Mouse (Mus musculus): Measurements from ENCODE around the gene Tex35. TPM values are rescaled to one million over a fixed set of nuclear protein-coding genes. Genes with fewer than 3 reads are reported as not detected.

Tex35 gene
- polyA plus RNA-seq, 1 experiment from 2014 or later, result not detected

DNA sequence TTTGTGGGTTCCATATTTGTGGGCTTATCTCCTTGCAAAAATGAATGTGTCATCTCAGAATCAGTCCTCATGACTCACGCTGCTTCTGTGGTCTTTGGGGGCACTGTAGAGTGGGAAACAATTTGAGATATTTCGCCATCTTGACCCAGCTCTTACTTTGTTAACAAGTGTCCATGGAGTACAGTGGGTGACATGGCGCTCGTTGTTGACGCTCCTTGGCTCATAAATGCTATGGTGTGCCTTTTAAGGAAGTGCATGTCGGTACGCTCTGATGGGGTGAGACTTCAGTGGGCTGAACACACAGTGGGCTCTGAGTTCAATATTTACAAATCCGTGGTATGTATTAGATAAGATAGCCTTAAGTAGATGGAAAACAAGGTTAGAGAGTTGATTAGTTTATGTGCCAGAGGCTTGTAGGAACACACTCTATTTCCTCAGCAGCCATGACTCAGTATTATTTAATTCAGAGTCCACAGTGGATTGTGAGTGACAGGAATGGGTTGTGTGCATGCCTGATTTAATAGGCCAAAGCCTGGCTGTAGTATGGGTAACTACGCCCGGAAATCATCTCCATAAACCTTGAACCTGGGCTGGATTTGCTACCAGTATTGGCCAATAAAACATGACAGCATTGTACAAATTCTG, 46.6 kb downstream of the Tex35 start:
- DNase-seq (no peak), ATAC-seq (no peak)
- Histone ChIP-seq H3K4me2 (ENCODE audit: low read depth, low read length) (no peak overlapping the region), H3K27me3 (ENCODE audit: insufficient read depth, low read length) (no peaks in the 10 kb centered on the region), H3K9ac (replicated peaks) (no peak overlapping the region), H3K4me3 (ENCODE audit: low read depth, low read length) (no peak overlapping the region), H3K27ac (ENCODE audit: low read depth) (no peak overlapping the region), H3K36me3 (replicated peaks; ENCODE audit: insufficient read depth, low read length) (no peaks in the 10 kb centered on the region), H3K9me3 (ENCODE audit: low read length) (no peaks in the 10 kb centered on the region), H3K4me1 (ENCODE audit: insufficient read depth) (no peaks in the 10 kb centered on the region)
- 75% methylated on average over 10 of the region's 10 CpGs for WGBS (ENCODE audit: insufficient replicate concordance)
- TF ChIP-seq CTCF (IDR thresholded peaks at IDR 0.05; ENCODE audit: low read depth) (no peak), EP300 (IDR thresholded peaks at IDR 0.05; ENCODE audit: low read depth) (no peak)

GRCm38 (mm10) chr1:157061170-157061569, 47.3 kb downstream of the Tex35 start:
- no peak overlapping the region for H3K4me2 ChIP-seq (ENCODE audit: low read depth, low read length)
- WGBS (ENCODE audit: insufficient replicate concordance), result 48% methylated on average over 3 of the region's 3 CpGs
- H3K27me3 ChIP-seq (ENCODE audit: insufficient read depth, low read length), result no peaks in the 10 kb centered on the region

DNA sequence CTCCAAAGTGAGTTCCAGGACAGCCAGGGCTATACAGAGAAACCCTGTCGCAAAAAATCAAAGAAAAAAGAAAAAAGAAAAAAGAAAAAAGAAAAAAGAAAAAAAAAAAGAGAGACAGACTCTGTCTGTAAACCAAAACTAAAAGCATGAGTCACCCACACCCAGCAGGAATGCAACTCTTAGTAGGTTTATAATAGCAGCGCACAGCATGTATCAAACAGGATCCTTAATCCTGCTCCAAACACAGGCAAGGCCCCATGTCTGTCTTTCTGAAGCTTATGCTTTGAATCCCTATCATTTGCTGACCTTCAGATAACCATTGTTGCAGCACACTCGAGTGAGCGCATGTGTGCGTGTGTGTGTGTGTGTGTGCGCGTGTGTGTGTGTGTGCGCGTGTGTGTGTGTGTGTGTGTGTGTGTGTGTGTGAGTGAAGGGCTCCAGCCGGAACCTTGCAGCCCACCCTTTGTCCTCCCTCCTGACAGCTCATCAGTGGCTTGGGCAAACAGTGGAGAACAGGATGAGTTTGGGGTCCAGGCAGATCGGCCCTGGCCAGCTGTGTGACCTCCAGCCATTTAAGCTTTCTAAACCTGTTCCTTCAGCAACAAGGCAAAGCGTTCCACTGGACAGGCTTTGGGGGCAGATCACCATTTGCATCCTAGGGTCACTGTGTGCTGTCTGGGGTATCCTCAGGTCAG, 47.9 kb downstream of the Tex35 start:
- Histone ChIP-seq H3K4me1 (ENCODE audit: insufficient read depth) (0 out of 2 replicates have a peak, but pooled peaks cover 2% of the 10 kb centered on the region), H3K36me3 (replicated peaks; ENCODE audit: insufficient read depth, low read length) (no peaks in the 10 kb centered on the region), H3K27ac (ENCODE audit: low read depth) (no peak overlapping the region), H3K4me2 (ENCODE audit: low read depth, low read length) (no peak overlapping the region), H3K9ac (replicated peaks) (no peak overlapping the region), H3K4me3 (ENCODE audit: low read depth, low read length) (no peak overlapping the region), H3K27me3 (ENCODE audit: insufficient read depth, low read length) (no peaks in the 10 kb centered on the region), H3K9me3 (ENCODE audit: low read length) (no peaks in the 10 kb centered on the region)
- no peak for TF ChIP-seq CTCF (IDR thresholded peaks at IDR 0.05; ENCODE audit: low read depth)
- no peak for TF ChIP-seq EP300 (IDR thresholded peaks at IDR 0.05; ENCODE audit: low read depth)
- ATAC-seq (no peak), DNase-seq (no peak)
- 81% methylated on average over 12 of the region's 12 CpGs for WGBS (ENCODE audit: insufficient replicate concordance)

More at GRCm38 (mm10) chr1:157061170-157061569, 47.3 kb downstream of the Tex35 start:
- H3K9ac ChIP-seq (replicated peaks), result no peak overlapping the region
- no peaks in the 10 kb centered on the region for H3K9me3 ChIP-seq (ENCODE audit: low read length)
- no peak overlapping the region for H3K4me3 ChIP-seq (ENCODE audit: low read depth, low read length)
- ATAC-seq, result no peak
- no peak for DNase-seq
- no peak overlapping the region for H3K27ac ChIP-seq (ENCODE audit: low read depth)
- 0 out of 2 replicates have a peak, but pooled peaks cover 2% of the 10 kb centered on the region for H3K4me1 ChIP-seq (ENCODE audit: insufficient read depth)
- TF ChIP-seq EP300 (IDR thresholded peaks at IDR 0.05; ENCODE audit: low read depth) (no peak), CTCF (IDR thresholded peaks at IDR 0.05; ENCODE audit: low read depth) (no peak)
- H3K36me3 ChIP-seq (replicated peaks; ENCODE audit: insufficient read depth, low read length), result no peaks in the 10 kb centered on the region

DNA sequence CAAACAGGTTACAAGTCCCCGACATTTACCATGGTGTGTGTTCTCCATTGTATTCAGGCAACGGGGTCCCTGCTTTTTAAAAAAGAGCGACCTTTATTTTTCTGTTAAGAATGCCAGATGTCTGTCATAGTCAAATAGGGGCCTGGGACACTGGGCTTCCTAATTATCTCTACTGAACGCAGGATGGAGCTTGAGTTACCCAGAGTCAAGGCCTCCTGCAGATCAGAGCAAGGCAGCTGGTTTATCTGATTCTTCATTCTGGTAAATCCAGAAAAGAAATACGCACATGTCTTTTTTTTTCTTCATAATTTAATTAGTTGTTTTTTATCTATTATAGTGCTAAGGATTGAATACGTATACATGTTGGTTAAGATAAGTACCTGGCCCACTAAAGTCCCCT, 52.6 kb downstream of the Tex35 start:
- Histone ChIP-seq H3K27ac (ENCODE audit: low read depth) (peak overlapping the region; percentile 19; the same call in 1 of the 2 replicates), H3K36me3 (replicated peaks; ENCODE audit: insufficient read depth, low read length) (no peaks in the 10 kb centered on the region), H3K9me3 (ENCODE audit: low read length) (no peaks in the 10 kb centered on the region), H3K9ac (replicated peaks) (no peak overlapping the region), H3K4me1 (ENCODE audit: insufficient read depth) (0 out of 2 replicates have a peak, but pooled peaks cover 2% of the 10 kb centered on the region), H3K4me3 (ENCODE audit: low read depth, low read length) (no peak overlapping the region), H3K27me3 (ENCODE audit: insufficient read depth, low read length) (no peaks in the 10 kb centered on the region), H3K4me2 (ENCODE audit: low read depth, low read length) (no peak overlapping the region)
- no peak for TF ChIP-seq CTCF (IDR thresholded peaks at IDR 0.05; ENCODE audit: low read depth)
- no peak for TF ChIP-seq EP300 (IDR thresholded peaks at IDR 0.05; ENCODE audit: low read depth)
- WGBS (ENCODE audit: insufficient replicate concordance), result 57% methylated on average over 6 of the region's 6 CpGs
- DNase-seq, result no peak
- ATAC-seq, result peak; percentile 68

- Histone ChIP-seq H3K4me3 (ENCODE audit: low read depth, low read length) (no peak overlapping the region), H3K27me3 (ENCODE audit: insufficient read depth, low read length) (no peaks in the 10 kb centered on the region), H3K9me3 (ENCODE audit: low read length) (no peaks in the 10 kb centered on the region), H3K4me1 (ENCODE audit: insufficient read depth) (0 out of 2 replicates have a peak, but pooled peaks cover 2% of the 10 kb centered on the region), H3K4me2 (ENCODE audit: low read depth, low read length) (peak overlapping the region; percentile 34), H3K27ac (ENCODE audit: low read depth) (peak overlapping the region; percentile 19; the same call in 1 of the 2 replicates), H3K36me3 (replicated peaks; ENCODE audit: insufficient read depth, low read length) (no peaks in the 10 kb centered on the region), H3K9ac (replicated peaks) (no peak overlapping the region)
- peak; percentile 79 for TF ChIP-seq EP300 (IDR thresholded peaks at IDR 0.05; ENCODE audit: low read depth)
- TF ChIP-seq CTCF (IDR thresholded peaks at IDR 0.05; ENCODE audit: low read depth), result no peak
- peak; percentile 91 for ATAC-seq
- DNase-seq, result no peak
- WGBS (ENCODE audit: insufficient replicate concordance), result 52% methylated on average over 11 of the region's 11 CpGs
Measured at GRCm38 (mm10) chr1:157055288-157055831, 53.1 kb downstream of the Tex35 start.

- H3K36me3 ChIP-seq (replicated peaks; ENCODE audit: insufficient read depth, low read length), result no peaks in the 10 kb centered on the region
- DNase-seq, result no peak
- no peak overlapping the region for H3K27ac ChIP-seq (ENCODE audit: low read depth)
- 68% methylated on average over 7 of the region's 7 CpGs for WGBS (ENCODE audit: insufficient replicate concordance)
- H3K4me3 ChIP-seq (ENCODE audit: low read depth, low read length), result no peak overlapping the region
- H3K4me2 ChIP-seq (ENCODE audit: low read depth, low read length), result peak overlapping the region; percentile 34
- H3K27me3 ChIP-seq (ENCODE audit: insufficient read depth, low read length), result no peaks in the 10 kb centered on the region
- TF ChIP-seq CTCF (IDR thresholded peaks at IDR 0.05; ENCODE audit: low read depth) (no peak), EP300 (IDR thresholded peaks at IDR 0.05; ENCODE audit: low read depth) (no peak)
- no peak for ATAC-seq
- H3K9me3 ChIP-seq (ENCODE audit: low read length), result no peaks in the 10 kb centered on the region
- 0 out of 2 replicates have a peak, but pooled peaks cover 2% of the 10 kb centered on the region for H3K4me1 ChIP-seq (ENCODE audit: insufficient read depth)
- no peak overlapping the region for H3K9ac ChIP-seq (replicated peaks)
Measured at GRCm38 (mm10) chr1:157054659-157055058, 53.8 kb downstream of the Tex35 start.

Data from liver, postnatal 0 days (tissue).